Mouse (Mus musculus) bone marrow, adult 2 months (tissue): Measurements from ENCODE around the gene Paqr6.
"Not testable (repeated sequence)": the region's sequence is repeated elsewhere in the genome, so short reads cannot be mapped to it uniquely, and the experiment has no call there.

Experiments used
- CTCF ChIP-seq: fragments of 200-500 bp; IDR thresholded peaks from 2 replicates; pipeline ENCODE4 v1.5.1; 2011; ENCODE audit warnings: low read length, control low read depth; ENCODE audit not compliant: control insufficient read depth, insufficient read depth
- POLR2A ChIP-seq: fragments of 200-500 bp; IDR thresholded peaks from 2 replicates; pipeline ENCODE4 v1.6.1; 2011; ENCODE audit warnings: low read depth, mild to moderate bottlenecking, control low read depth, low read length, borderline replicate concordance; ENCODE audit not compliant: control insufficient read depth

DNA sequence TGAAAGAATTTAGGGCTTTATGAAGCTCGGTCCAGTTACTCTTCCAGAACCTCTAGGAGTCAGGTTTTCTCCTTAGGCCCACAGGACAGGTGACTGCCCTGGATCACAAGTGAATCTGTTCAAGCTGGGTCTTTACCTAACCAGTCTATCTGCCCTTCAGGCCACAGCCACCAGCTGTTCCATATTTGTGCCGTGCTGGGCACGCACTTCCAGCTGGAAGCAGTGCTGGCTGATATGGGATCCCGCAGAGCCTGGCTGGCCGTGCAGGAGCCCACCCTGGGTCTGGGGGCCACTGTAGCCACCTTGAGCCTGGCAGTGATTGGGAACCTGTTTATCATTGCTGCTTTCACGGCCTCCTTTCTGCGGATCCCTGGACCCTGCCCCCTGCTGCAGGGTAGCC, 12.3 kb downstream of the Paqr6 start:
- TF ChIP-seq POLR2A, CTCF: not testable (repeated sequence)
